Mouse (Mus musculus): ENCODE data around the gene AL731706.2. TPM values are rescaled to one million over a fixed set of nuclear protein-coding genes. Genes with fewer than 3 reads are reported as not detected.

The AL731706.2 gene
- total and polyA plus RNA-seq, 3 experiments = 23.8 to 24.4 TPM; not detected in 1

DNA sequence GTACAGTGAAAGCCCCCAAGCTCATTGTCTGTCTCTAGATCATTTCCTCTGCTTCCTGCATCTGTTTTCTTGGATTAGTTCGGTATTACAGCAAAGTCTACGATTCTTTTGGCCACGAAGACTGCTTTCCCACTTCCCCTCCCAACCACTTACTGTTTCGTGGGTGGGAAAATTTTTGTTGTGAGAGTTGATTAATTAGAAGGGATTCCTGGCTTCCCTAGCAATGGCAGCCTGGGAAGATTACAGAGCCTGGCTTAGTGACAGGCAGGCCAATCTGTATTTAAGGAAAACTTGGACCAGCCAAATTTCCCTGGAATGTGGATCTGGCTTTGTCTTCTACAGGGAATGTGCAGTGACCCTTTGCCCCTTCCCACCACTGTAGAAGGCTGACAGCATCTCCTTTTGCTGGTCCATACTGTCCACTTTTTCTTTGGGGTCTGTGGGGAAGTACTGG is 26.5 kb upstream of the AL731706.2 start:
- DNase-seq = peak in 1 of 2 experiments; percentile 17

DNA sequence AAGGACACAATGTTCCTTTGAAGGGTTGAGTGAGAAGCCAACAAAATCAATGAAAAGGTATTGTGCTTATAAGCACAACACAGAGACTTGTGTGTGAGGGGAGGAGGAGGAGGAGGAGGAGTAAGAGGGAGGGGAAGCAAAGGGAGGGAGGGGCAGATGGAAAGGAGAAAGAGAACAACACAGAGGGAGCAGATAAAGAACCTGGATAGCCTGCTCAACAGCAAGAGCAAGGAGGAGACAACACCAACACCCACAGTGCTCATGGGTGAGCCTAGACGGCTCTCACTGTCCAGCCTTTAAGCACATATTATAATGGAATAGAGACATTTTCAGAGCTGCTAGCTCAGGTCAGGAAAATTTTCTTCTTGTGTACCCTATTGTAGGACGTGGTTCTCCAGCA is 23.8 kb upstream of the AL731706.2 start:
- no peaks in the 10 kb centered on the region for H3K79me2 ChIP-seq (replicated peaks; ENCODE audit: control insufficient read depth, insufficient read depth, low read length)
- no peak overlapping the region for H3K4me3 ChIP-seq
- peaks cover 3% of the 10 kb centered on the region for H3K4me1 ChIP-seq (ENCODE audit: control insufficient read depth, insufficient read depth, low read length)
- no peak overlapping the region for H3K27ac ChIP-seq
- intact Hi-C loops (cut with DNase I) = no loop called here
- no peak for DNase-seq
- peaks cover 2% of the 10 kb centered on the region; the same call in 1 of the 2 replicates for H3K36me3 ChIP-seq (ENCODE audit: control insufficient read depth, insufficient read depth, low read length)
- H3K27me3 ChIP-seq (ENCODE audit: control insufficient read depth, insufficient read depth, low read length) = no peaks in the 10 kb centered on the region
- WGBS = 72% methylated on average over 2 of the region's 2 CpGs
- no peak overlapping the region for H3K9ac ChIP-seq (ENCODE audit: low read depth, low read length)
- no peak for TF ChIP-seq EP300 (IDR thresholded peaks at IDR 0.05; ENCODE audit: insufficient read depth, low read depth, low read length)
- TF ChIP-seq POLR2A (IDR thresholded peaks at IDR 0.05; ENCODE audit: insufficient read depth, low read depth, low read length) = no peak
- no peak for TF ChIP-seq CTCF (IDR thresholded peaks at IDR 0.05)

More for the DNA sequence above, 26.5 kb upstream of the AL731706.2 start:
- Histone ChIP-seq H3K79me2 (replicated peaks; ENCODE audit: control insufficient read depth, insufficient read depth, low read length) (no peaks in the 10 kb centered on the region), H3K4me3 (no peak overlapping the region), H3K27ac (peak overlapping the region; percentile 34), H3K9ac (ENCODE audit: low read depth, low read length) (no peak overlapping the region), H3K36me3 (ENCODE audit: control insufficient read depth, insufficient read depth, low read length) (peaks cover 5% of the 10 kb centered on the region), H3K27me3 (ENCODE audit: control insufficient read depth, insufficient read depth, low read length) (no peaks in the 10 kb centered on the region), H3K4me1 (ENCODE audit: control insufficient read depth, insufficient read depth, low read length) (peaks cover 4% of the 10 kb centered on the region)
- TF ChIP-seq EP300 (IDR thresholded peaks at IDR 0.05; ENCODE audit: insufficient read depth, low read depth, low read length) (no peak), POLR2A (IDR thresholded peaks at IDR 0.05; ENCODE audit: insufficient read depth, low read depth, low read length) (no peak), CTCF (IDR thresholded peaks at IDR 0.05) (no peak)
- 28% methylated on average over 4 of the region's 4 CpGs for WGBS
- intact Hi-C loops (cut with DNase I) = loop anchor here (5.0 kb wide), 3 partner anchors 70 to 1030 kb away; no protein-coding TSS in a partner anchor

DNA sequence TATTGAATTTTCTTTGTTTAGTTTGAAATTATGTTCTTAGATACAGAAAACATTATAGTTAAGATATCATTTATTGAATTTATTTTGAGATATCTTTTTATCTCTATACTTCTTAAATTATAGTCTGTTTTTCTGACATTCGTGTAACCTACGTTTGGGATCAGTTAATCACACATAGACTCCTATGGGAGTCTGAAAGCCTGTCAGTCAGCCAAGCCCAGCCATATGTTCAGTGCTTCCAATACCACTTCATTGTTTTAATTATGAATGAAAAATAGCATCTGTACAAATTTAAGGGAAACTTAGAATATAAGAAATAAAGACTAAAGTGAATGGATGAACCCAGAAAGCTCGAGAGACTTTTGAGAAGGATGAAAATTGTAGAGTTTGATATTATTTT is 23.1 kb upstream of the AL731706.2 start:
- Histone ChIP-seq H3K79me2 (replicated peaks; ENCODE audit: control insufficient read depth, insufficient read depth, low read length) (no peaks in the 10 kb centered on the region), H3K9ac (ENCODE audit: low read depth, low read length) (no peak overlapping the region), H3K4me1 (ENCODE audit: control insufficient read depth, insufficient read depth, low read length) (peaks cover 3% of the 10 kb centered on the region), H3K27ac (no peak overlapping the region), H3K4me3 (no peak overlapping the region), H3K36me3 (ENCODE audit: control insufficient read depth, insufficient read depth, low read length) (peaks cover 2% of the 10 kb centered on the region; the same call in 1 of the 2 replicates), H3K27me3 (ENCODE audit: control insufficient read depth, insufficient read depth, low read length) (no peaks in the 10 kb centered on the region)
- no peak for DNase-seq
- TF ChIP-seq POLR2A (IDR thresholded peaks at IDR 0.05; ENCODE audit: insufficient read depth, low read depth, low read length) = no peak
- TF ChIP-seq CTCF (IDR thresholded peaks at IDR 0.05) = no peak
- no peak for TF ChIP-seq EP300 (IDR thresholded peaks at IDR 0.05; ENCODE audit: insufficient read depth, low read depth, low read length)
- intact Hi-C loops (cut with DNase I) = no loop called here
- WGBS = 86% methylated on average over 3 of the region's 3 CpGs

DNA sequence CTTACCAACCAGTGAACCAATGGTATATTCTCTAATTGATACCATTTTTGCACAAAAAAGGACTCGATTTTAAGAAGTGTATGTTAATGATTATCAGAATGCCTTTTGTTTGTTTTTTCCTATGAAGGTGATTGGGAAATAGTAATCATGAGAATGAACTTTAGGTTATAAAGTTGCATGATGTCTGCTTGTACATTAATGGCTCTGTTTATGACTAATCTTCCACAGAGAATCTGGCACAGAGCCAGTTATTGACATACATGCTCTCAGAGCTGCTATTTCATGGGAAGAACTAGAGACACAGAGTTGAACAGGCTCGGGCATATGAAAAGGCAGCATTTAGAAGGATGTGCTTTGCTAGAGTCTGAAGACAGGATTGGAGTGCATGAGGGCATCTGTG is 10.7 kb upstream of the AL731706.2 start:
- no peaks in the 10 kb centered on the region for H3K79me2 ChIP-seq (replicated peaks; ENCODE audit: control insufficient read depth, insufficient read depth, low read length)
- no peaks in the 10 kb centered on the region for H3K36me3 ChIP-seq (ENCODE audit: control insufficient read depth, insufficient read depth, low read length)
- intact Hi-C loops (cut with DNase I) = no loop called here
- H3K27ac ChIP-seq = no peak overlapping the region
- H3K9ac ChIP-seq (ENCODE audit: low read depth, low read length) = no peak overlapping the region
- no peaks in the 10 kb centered on the region for H3K27me3 ChIP-seq (ENCODE audit: control insufficient read depth, insufficient read depth, low read length)
- WGBS = 88% methylated on average over 2 of the region's 2 CpGs
- no peak for TF ChIP-seq POLR2A (IDR thresholded peaks at IDR 0.05; ENCODE audit: insufficient read depth, low read depth, low read length)
- TF ChIP-seq CTCF (IDR thresholded peaks at IDR 0.05) = no peak
- no peak for TF ChIP-seq EP300 (IDR thresholded peaks at IDR 0.05; ENCODE audit: insufficient read depth, low read depth, low read length)
- H3K4me3 ChIP-seq = no peak overlapping the region
- DNase-seq = no peak
- no peaks in the 10 kb centered on the region; the same call in 1 of the 2 replicates for H3K4me1 ChIP-seq (ENCODE audit: control insufficient read depth, insufficient read depth, low read length)

DNA sequence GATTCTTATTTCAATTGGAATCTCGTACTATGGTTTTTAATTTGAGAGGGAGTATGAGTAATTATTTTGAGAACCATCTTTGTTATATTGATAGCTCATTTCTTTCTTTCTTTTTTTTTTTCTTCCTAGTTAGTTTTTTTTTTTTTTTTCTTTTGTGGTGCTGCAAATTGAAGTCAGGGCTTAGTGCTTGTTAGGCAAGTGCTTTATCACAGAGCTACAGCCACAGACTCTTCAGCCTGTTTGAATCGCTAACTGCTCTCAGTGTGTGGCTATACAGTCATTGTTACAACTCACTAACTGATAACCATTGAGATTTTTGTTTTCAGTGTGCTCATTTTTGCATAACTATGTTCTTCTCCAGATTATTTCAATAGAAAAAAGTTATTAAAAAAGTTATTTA is 9.0 kb upstream of the AL731706.2 start:
- TF ChIP-seq EP300 (IDR thresholded peaks at IDR 0.05; ENCODE audit: insufficient read depth, low read depth, low read length) = no peak
- TF ChIP-seq CTCF (IDR thresholded peaks at IDR 0.05) = no peak
- TF ChIP-seq POLR2A (IDR thresholded peaks at IDR 0.05; ENCODE audit: insufficient read depth, low read depth, low read length) = no peak
- intact Hi-C loops (cut with DNase I) = loop anchor here (5.0 kb wide), 1 partner anchor 223 kb away; the partner anchor contains the start of gene Jag1
- no peaks in the 10 kb centered on the region; the same call in 1 of the 2 replicates for H3K4me1 ChIP-seq (ENCODE audit: control insufficient read depth, insufficient read depth, low read length)
- H3K27me3 ChIP-seq (ENCODE audit: control insufficient read depth, insufficient read depth, low read length) = no peaks in the 10 kb centered on the region
- no peak for DNase-seq
- no peak overlapping the region for H3K27ac ChIP-seq
- 80% methylated on average over 2 of the region's 2 CpGs for WGBS
- peaks cover 4% of the 10 kb centered on the region; the same call in 1 of the 2 replicates for H3K36me3 ChIP-seq (ENCODE audit: control insufficient read depth, insufficient read depth, low read length)
- H3K4me3 ChIP-seq = no peak overlapping the region
- no peaks in the 10 kb centered on the region for H3K79me2 ChIP-seq (replicated peaks; ENCODE audit: control insufficient read depth, insufficient read depth, low read length)
- no peak overlapping the region for H3K9ac ChIP-seq (ENCODE audit: low read depth, low read length)

DNA sequence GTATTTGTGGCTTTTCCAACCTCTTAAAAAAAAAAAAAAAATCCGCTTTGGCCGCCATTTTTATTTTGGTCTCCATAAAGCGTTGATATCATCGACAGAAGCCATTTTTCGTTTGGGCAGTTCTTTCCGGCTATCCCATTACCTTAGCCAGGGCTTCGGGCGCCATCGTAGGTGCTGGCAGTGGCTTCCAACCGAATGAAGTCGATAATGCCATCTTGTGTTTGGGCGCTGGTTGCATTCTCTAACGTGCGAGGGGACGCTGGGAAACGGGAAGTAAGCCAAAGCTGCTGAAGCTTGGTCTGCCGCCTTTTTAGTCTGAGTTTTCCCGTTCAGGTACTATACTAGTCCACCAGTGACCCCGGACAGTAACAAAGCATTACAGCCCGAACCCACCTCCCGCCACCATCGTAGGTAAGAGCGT is 6.5 kb upstream of the AL731706.2 start:
- no peaks in the 10 kb centered on the region for H3K79me2 ChIP-seq (replicated peaks; ENCODE audit: control insufficient read depth, insufficient read depth, low read length)
- peak; percentile 95 to 97 for DNase-seq
- H3K36me3 ChIP-seq (ENCODE audit: control insufficient read depth, insufficient read depth, low read length) = peaks cover 10% of the 10 kb centered on the region
- peak overlapping the region; percentile 91 for H3K9ac ChIP-seq (ENCODE audit: low read depth, low read length)
- H3K4me1 ChIP-seq (ENCODE audit: control insufficient read depth, insufficient read depth, low read length) = peaks cover 2% of the 10 kb centered on the region
- WGBS = under 1% methylated on average over 23 of the region's 23 CpGs
- H3K27me3 ChIP-seq (ENCODE audit: control insufficient read depth, insufficient read depth, low read length) = no peaks in the 10 kb centered on the region
- no peak for TF ChIP-seq CTCF (IDR thresholded peaks at IDR 0.05)
- peak; percentile 92 for TF ChIP-seq EP300 (IDR thresholded peaks at IDR 0.05; ENCODE audit: insufficient read depth, low read depth, low read length)
- peak; percentile 79 for TF ChIP-seq POLR2A (IDR thresholded peaks at IDR 0.05; ENCODE audit: insufficient read depth, low read depth, low read length)
- intact Hi-C loops (cut with DNase I) = loop anchor here (2.0 to 5.0 kb wide), 2 partner anchors 225 to 407 kb away; partner anchors contain the start of gene Jag1
- H3K27ac ChIP-seq = peak overlapping the region; percentile 98
- H3K4me3 ChIP-seq = peak overlapping the region; percentile 62

Measured in heart, adult 2 months (tissue).